Mouse (Mus musculus): ENCODE measurements at regions not wholly inside any gene's neighbourhood (a gene's known extent, or its start where the extent isn't known, plus 50 kb on each side); places are given as distances from the start of the nearest gene placed in this dataset.

- TF ChIP-seq CHD2 (IDR thresholded peaks at IDR 0.05; ENCODE audit: low read depth, low read length) (no peak), ZC3H11A (IDR thresholded peaks at IDR 0.05; ENCODE audit: borderline replicate concordance, low read depth, low read length) (no peak), ZNF384 (IDR thresholded peaks at IDR 0.05; ENCODE audit: low read depth, low read length) (no peak)
These were observed 88.6 kb upstream of the Serbp1 start for GRCm38 (mm10) chr6:67149425-67149824.
